Mouse (Mus musculus): ENCODE results near the gene Zfp42.

- no peak for TF ChIP-seq CTCF (IDR thresholded peaks at IDR 0.05; ENCODE audit: insufficient read depth, low read length)
- no peak for TF ChIP-seq POLR2A (IDR thresholded peaks at IDR 0.05; ENCODE audit: borderline replicate concordance, extremely low read depth, low read depth, low read length)
These were observed 14.0 kb upstream of the Zfp42 start for GRCm38 (mm10) chr8:43320771-43321170.
